Mouse (Mus musculus): ENCODE data around the gene Map2k1. TPM values are rescaled to one million over a fixed set of nuclear protein-coding genes. Genes with fewer than 3 reads are reported as not detected.

The Map2k1 gene
- total RNA-seq, 2 experiments from 2014 or later = 292 to 323 TPM

GRCm38 (mm10) chr9:64250111-64250730 is 3.2 kb downstream of the Map2k1 start:
- DNase-seq (ENCODE audit: low spot score in 2 of 2) = no peak

DNA sequence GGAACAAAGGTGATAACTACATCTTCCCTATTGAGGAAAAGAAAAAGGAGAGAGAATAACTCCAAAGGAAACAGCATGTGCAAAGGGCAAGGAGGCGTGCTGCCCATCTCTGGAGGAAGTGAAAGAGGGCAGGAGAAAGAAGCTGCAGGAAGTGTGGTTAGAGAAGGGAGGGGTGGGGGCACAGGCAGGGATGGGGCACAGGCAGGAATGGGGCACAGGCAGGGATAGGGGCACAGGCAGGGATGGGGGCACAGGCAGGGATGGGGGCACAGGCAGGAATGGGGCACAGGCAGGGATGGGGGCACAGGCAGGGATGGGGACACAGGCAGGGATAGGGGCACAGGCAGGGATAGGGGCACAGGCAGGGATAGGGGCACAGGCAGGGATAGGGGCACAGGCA is 4.1 kb downstream of the Map2k1 start:
- DNase-seq (ENCODE audit: low spot score in 2 of 2) = no peak

- DNase-seq (ENCODE audit: low spot score in 2 of 2) = no peak
These were observed 11.0 kb downstream of the Map2k1 start for GRCm38 (mm10) chr9:64242381-64242831.

GRCm38 (mm10) chr9:64240681-64241080 is 12.8 kb downstream of the Map2k1 start:
- DNase-seq (ENCODE audit: low spot score in 2 of 2) = no peak

DNA sequence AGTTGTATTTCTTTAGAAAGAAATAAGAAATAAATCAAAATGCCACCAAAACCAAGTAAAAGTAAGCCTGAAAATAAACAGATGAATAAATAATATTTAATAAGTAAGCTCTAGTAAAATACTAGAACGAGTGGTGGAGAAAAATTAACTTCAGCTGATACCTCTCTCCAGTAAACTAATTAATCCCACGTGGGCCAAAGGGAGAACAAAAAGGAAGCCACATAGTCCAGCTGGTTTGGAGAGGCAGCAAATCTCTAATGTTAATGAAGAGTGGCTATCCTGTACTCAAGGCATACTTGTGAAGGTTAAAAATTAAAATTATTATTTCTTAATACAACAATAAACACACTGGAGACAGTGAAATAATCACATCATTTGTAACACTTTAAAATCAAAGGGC is 13.3 kb downstream of the Map2k1 start:
- DNase-seq (ENCODE audit: low spot score in 2 of 2) = no peak

- no peak for DNase-seq (ENCODE audit: low spot score in 2 of 2)
These were observed 17.4 kb downstream of the Map2k1 start for GRCm38 (mm10) chr9:64236056-64236455.

DNA sequence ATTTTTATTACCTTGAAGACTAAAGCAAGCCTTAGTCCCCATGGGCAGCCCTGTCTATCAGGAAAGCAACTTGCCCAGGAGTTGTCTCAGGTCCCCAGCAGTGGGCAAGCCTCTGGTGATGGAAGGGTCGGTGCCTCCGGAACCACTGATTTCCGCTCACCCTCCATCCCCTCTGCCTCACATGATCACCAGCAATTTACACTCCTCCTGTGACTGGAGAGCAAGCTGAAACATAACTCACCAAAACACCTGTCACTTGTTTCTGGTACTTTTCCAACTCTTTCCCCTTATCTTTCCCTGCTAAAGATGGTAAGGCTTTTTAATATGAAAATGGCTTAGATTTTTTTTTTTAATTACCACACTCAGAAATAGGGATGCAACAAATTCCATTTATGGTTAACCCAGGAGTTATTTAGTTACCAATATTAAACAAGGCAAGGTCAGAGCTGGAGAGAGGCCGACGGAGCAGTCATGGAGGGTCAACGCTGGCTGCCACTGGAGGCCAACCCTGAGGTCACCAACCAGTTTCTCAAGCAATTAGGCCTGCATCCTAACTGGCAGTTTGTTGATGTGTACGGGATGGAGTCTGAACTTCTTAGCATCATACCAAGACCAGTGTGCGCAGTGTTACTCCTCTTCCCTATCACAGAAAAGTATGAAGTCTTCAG is 18.5 kb downstream of the Map2k1 start, which contains the start of gene Uchl4:
TSS of gene Uchl4 (plus strand) at position 434 of the 668 bp plus-strand sequence.
- no peak for DNase-seq (ENCODE audit: low spot score in 2 of 2)

DNA sequence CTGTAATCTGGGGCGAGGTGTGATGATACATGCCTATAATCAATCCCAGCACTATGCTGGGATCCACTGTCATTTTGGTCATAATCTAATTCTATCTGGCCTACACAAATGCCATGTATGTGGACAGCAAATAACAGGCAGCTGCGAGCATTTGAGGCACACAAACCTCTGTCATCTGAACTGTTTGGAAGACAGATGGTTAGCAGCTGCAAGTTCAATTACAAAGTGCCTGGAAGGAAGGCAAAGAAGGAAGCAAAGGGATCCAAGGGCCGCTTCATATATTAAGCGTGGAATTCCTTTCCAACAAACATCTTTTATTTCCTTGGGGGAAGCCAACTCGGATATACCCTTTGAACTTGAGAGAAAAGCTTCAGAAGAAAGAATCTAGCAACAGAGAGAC is 19.8 kb downstream of the Map2k1 start:
- DNase-seq (ENCODE audit: low spot score in 2 of 2) = no peak

DNA sequence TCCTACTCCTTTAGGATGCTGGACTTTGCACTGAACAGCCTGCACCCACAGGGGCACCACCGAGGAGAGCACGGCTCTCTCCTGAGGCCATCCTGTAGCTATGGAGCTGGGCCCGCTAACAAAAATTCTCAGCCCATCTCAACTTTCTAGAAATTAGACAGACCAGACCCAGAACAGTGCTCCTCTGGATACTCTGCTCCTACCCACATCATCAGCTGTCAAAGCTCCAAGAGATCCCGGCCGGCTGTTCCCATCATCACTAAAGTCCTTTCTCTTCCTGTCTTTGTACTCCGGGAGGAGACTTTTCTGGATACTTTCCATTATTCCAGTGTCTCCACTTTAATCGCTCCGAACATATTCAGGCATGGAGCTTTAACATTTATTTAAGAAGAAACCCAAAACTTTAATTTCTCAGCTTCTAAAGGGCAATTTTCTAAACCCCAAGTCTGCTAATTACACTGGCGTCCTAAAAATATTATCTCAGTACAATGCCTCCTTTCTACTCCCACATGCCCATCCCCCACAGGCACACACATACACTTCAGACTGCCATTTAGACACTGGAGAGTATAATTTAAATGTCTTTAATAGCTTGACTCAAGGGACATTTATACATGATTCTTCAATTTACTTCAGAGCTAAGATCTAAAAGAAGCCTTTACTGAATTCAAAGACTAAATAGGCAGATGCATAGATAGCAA is 21.0 kb downstream of the Map2k1 start:
- peak in 1 of 2 experiments; percentile 19 for DNase-seq (ENCODE audit: low spot score in 2 of 2)

DNA sequence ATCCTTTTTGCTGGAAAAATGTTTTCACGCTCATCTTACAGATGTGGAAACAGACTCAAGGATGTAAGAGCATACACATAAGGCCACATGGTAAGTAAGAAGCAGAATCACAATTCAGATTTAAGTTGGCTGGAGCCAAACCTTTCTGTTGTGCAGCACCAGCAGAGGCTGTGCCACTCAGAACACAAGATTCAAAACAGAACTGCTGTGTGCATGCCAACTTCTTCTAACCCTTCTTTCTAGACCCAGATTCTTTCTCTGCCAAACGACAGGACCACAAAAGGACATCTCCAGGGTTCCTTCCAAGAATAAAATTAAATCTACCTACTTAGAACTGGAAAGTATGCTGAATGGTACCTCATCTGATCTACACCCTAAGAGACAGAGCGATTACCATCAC is 21.8 kb downstream of the Map2k1 start:
- DNase-seq (ENCODE audit: low spot score in 2 of 2) = no peak

GRCm38 (mm10) chr9:64231171-64231570 is 22.3 kb downstream of the Map2k1 start:
- peak in 1 of 2 experiments; percentile 22 for DNase-seq (ENCODE audit: low spot score in 2 of 2)

DNA sequence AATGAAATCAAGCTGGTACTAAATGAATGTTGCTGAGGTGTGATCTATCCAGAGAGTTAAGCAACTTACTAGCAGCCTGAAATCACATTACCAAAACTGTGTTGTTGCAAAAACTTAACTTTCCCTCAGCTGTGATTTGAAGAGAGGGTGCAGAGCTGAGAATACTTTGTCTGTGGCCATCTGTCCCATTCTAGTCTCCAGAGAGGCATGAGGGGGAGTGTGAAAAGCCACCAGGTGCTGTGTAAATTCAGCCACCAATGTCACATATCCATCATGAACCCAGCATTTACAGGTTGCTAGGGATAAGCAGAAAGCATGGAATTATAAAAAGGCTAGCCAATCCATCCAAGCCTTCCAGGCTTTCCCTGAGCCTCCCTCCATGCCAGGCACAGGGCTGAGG is 24.5 kb downstream of the Map2k1 start:
- DNase-seq (ENCODE audit: low spot score in 2 of 2) = peak; percentile 17 to 39

- DNase-seq (ENCODE audit: low spot score in 2 of 2) = no peak
These were observed 25.7 kb downstream of the Map2k1 start for GRCm38 (mm10) chr9:64227736-64228135.

GRCm38 (mm10) chr9:64225805-64226204 is 27.6 kb downstream of the Map2k1 start:
- no peak for DNase-seq (ENCODE audit: low spot score in 2 of 2)

DNA sequence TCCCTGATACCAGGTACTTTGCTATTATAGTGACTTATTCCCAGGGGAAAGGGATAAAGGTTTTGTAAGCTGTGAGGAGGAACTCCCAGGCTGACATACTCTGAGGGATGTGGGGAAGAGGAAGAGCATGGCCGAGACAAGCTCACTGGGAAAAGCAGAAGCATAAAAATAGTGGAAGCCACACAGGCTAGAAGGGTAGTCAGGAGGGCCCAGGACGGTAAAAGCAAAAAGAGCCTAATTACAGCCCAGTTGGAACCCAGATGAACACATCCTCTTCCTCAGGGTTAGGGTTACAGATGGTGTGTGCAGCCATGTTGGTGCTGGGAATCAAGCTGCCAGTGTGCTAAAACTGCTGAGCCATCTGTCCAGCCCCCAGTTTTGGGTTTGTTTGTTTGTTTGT is 31.3 kb downstream of the Map2k1 start:
- no peak for DNase-seq (ENCODE audit: low spot score in 2 of 2)

DNA sequence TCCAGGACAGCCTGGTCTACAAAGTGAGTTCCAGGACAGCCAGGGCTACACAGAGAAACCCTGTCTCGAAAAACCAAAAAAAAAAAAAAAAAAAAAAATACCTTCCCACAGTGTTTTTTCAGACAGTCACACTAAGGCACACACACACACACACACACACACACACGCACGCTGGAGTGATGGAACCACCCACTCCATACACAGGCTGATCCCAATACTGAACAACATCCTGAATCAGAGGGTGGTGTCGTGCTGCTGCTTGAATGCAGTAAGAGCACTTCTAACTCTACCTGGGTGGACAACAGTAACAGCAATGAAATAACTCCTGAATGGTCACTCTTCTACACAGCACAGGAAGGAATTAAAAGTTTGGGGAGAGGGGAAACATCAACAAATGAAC is 32.0 kb downstream of the Map2k1 start:
- peak; percentile 44 to 55 for DNase-seq (ENCODE audit: low spot score in 2 of 2)

GRCm38 (mm10) chr9:64220603-64221002 is 32.8 kb downstream of the Map2k1 start:
- DNase-seq (ENCODE audit: low spot score in 2 of 2) = no peak

GRCm38 (mm10) chr9:64219772-64220420 is 33.5 kb downstream of the Map2k1 start:
- no peak for DNase-seq (ENCODE audit: low spot score in 2 of 2)

- DNase-seq (ENCODE audit: low spot score in 2 of 2) = no peak
These were observed 34.1 kb downstream of the Map2k1 start for GRCm38 (mm10) chr9:64219305-64219704.

- DNase-seq (ENCODE audit: low spot score in 2 of 2) = no peak
These were observed 35.5 kb downstream of the Map2k1 start for GRCm38 (mm10) chr9:64217887-64218286.

- DNase-seq (ENCODE audit: low spot score in 2 of 2) = no peak
These were observed 36.8 kb downstream of the Map2k1 start for GRCm38 (mm10) chr9:64216641-64217040.

- DNase-seq (ENCODE audit: low spot score in 2 of 2) = no peak
These were observed 37.3 kb downstream of the Map2k1 start for GRCm38 (mm10) chr9:64216090-64216489.
